Mouse (Mus musculus) inflammation-experienced regulatory T-cells (primary cell): ENCODE results near the gene Myh6. TPM values are rescaled to one million over a fixed set of nuclear protein-coding genes. Genes with fewer than 3 reads are reported as not detected.

Experiments
- polyA plus RNA-seq, 2 experiments: library from polyadenylated mRNA; unstranded; fragments of 100-300 nt; shearing (Covaris generic); gene quantifications; one replicate each; pipeline ENCODE4 v1.2.1; 2017

The Myh6 gene
- 1 to 10 TPM in 1 of 2 experiments, under 1 TPM in 1; 0.05 to 1.4 TPM for polyA plus RNA-seq

GRCm38 (mm10) chr14:54966320-54966977 is at the start of gene Myh6:
TSS of gene Myh6 (minus strand) at chr14:54966927.

GRCm38 (mm10) chr14:55014991-55015766 is 48.5 kb upstream of the Myh6 start, which contains the start of gene Ngdn:
TSS of gene Ngdn (plus strand) at chr14:55015454.

GRCm38 (mm10) chr14:54994136-54994868 is 27.6 kb upstream of the Myh6 start, which contains the start of gene Myh7:
TSS of gene Myh7 (minus strand) at chr14:54994626.

GRCm38 (mm10) chr14:54976633-54977032 is 9.9 kb upstream of the Myh6 start, which contains the start of gene Gm17428:
TSS of gene Gm17428 (plus strand) at chr14:54976933.

GRCm38 (mm10) chr14:54935904-54936830 is 30.6 kb downstream of the Myh6 start, which contains the start of gene Cmtm5:
TSS of gene Cmtm5 (plus strand) at chr14:54936261.

GRCm38 (mm10) chr14:54932645-54933150 is 34.0 kb downstream of the Myh6 start, which contains the start of gene Il25:
TSS of gene Il25 (plus strand) at chr14:54932695.

GRCm38 (mm10) chr14:54925349-54926342 is 41.1 kb downstream of the Myh6 start, which contains the start of gene Efs:
TSS of gene Efs (minus strand) at chr14:54926126.

GRCm38 (mm10) chr14:54912886-54913285 is 53.8 kb downstream of the Myh6 start, which contains the start of gene Slc22a17:
TSS of gene Slc22a17 (minus strand) at chr14:54913132.

GRCm38 (mm10) chr14:54892200-54892599 is 74.5 kb downstream of the Myh6 start, which contains the start of gene Pabpn1:
TSS of gene Pabpn1 (plus strand) at chr14:54892500.

Other genes starting within 250 kb of the Myh6 start
- under 1 TPM; 0.14 to 0.76 TPM for gene Slc7a8, start 185.0 kb downstream of the Myh6 start, polyA plus RNA-seq
- not detected for gene Rnf212b, start 152.8 kb downstream of the Myh6 start, polyA plus RNA-seq
- gene Homez, start 96.0 kb downstream of the Myh6 start, polyA plus RNA-seq = 10 to 100 TPM; 13.5 to 15.9 TPM
- 1 to 10 TPM; 2.2 to 4.4 TPM for gene Ppp1r3e, start 89.4 kb downstream of the Myh6 start, polyA plus RNA-seq
- gene Bcl2l2, start 83.5 kb downstream of the Myh6 start, polyA plus RNA-seq = 1 to 10 TPM in 1 of 2 experiments, under 1 TPM in 1; 0.54 to 1.4 TPM
- gene Gm20521, start 83.5 kb downstream of the Myh6 start, polyA plus RNA-seq = not detected
- gene Pabpn1, start 74.4 kb downstream of the Myh6 start, polyA plus RNA-seq = 100 to 1,000 TPM; 192 TPM
- 1 to 10 TPM; 1.8 to 8.8 TPM for gene Slc22a17, start 53.8 kb downstream of the Myh6 start, polyA plus RNA-seq
- gene Efs, start 40.8 kb downstream of the Myh6 start, polyA plus RNA-seq = under 1 TPM; 0.35 to 0.92 TPM
- gene Il25, start 34.2 kb downstream of the Myh6 start, polyA plus RNA-seq = under 1 TPM; 0.19 to 0.71 TPM
- 10 to 100 TPM in 1 of 2 experiments, under 1 TPM in 1; 0.39 to 10.2 TPM for gene Cmtm5, start 30.7 kb downstream of the Myh6 start, polyA plus RNA-seq
- not detected for gene Gm17428, start 10.0 kb upstream of the Myh6 start, polyA plus RNA-seq
- 1 to 10 TPM in 1 of 2 experiments, under 1 TPM in 1; 0.39 to 1.8 TPM for gene Myh7, start 27.7 kb upstream of the Myh6 start, polyA plus RNA-seq
- 100 to 1,000 TPM; 124 to 159 TPM for gene Ngdn, start 48.5 kb upstream of the Myh6 start, polyA plus RNA-seq
- gene Zfhx2, start 125.4 kb upstream of the Myh6 start, polyA plus RNA-seq = 1 to 10 TPM; 5.9 to 8.6 TPM
- 10 to 100 TPM; 11.8 to 12.9 TPM for gene Thtpa, start 127.9 kb upstream of the Myh6 start, polyA plus RNA-seq
- 100 to 1,000 TPM; 146 to 159 TPM for gene Ap1g2, start 139.7 kb upstream of the Myh6 start, polyA plus RNA-seq
- 1 to 10 TPM in 1 of 2 experiments, under 1 TPM in 1; 0.14 to 2.3 TPM for gene Jph4, start 150.0 kb upstream of the Myh6 start, polyA plus RNA-seq